Mouse (Mus musculus) lung, adult 2 months (tissue): Measurements from ENCODE around the gene Cdk18.

Experiments
- CTCF ChIP-seq: fragments of 200-500 bp; IDR thresholded peaks from 2 replicates; pipeline ENCODE4 v1.5.1; 2011; ENCODE audit warnings: mild to moderate bottlenecking, low read length, control low read depth; ENCODE audit not compliant: insufficient read depth
- POLR2A ChIP-seq: fragments of 200-500 bp; IDR thresholded peaks from 2 replicates; pipeline ENCODE4 v1.6.1; 2011; ENCODE audit warnings: low read depth, mild to moderate bottlenecking, control low read depth, low read length, borderline replicate concordance; ENCODE audit errors: extremely low read depth

GRCm38 (mm10) chr1:132078413-132078812, 61.1 kb downstream of the Cdk18 start:
- TF ChIP-seq CTCF: no peak
- TF ChIP-seq POLR2A: no peak
